Mouse (Mus musculus) lung, postnatal 10 days (tissue): ENCODE measurements around the gene Crat.
"Not testable (repeated sequence)": the region's sequence is repeated elsewhere in the genome, so short reads cannot be mapped to it uniquely, and the experiment has no call there.

Experiments
- DNase-seq: peaks from one replicate; pipeline ENCODE4 v3.0.0; 2021

The Crat gene

GRCm38 (mm10) chr2:30440211-30440700, 24.6 kb upstream of the Crat start:
- peak; percentile 34 for DNase-seq

DNA sequence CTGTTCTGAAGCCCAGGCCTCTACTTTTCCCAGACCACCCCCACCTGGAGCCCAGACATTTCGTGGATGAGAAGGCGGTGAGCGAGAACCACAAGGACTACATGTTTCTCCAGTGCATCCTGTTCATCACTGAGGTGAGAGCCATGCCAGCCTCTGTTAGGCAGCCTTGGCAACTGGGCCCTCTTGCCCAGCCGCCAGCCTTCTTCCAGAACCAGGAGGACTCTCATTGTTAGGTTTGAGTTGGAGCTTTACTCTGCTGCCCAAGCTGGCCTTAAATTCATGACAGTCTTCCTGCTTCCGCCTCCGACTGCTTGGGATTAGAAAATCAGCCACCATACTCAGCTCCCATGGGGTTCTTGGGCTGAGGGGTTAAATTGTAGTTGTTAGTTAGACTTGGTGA, 24.0 kb upstream of the Crat start:
- DNase-seq, result no peak

DNA sequence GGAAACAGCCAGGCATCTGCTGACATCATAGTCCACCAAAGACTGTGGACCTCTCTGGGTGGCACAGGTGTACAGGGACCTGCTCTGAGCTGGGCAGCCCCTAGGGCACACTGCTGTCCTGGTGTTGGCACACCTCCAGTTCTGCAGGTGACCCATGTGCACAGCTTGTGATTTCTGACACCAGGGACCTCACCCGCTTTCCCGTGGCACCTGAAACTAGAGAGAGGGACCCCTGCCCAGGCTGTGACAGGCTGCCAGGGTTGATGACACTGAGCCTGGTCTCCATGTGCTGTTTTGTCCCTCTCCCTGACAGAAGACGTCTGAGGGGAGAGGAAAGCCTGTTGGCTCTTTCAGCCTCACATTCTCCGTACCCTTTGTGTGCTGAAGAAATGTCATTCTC, 22.2 kb upstream of the Crat start:
- no peak for DNase-seq

- no peak for DNase-seq
Measured at GRCm38 (mm10) chr2:30436809-30437208, 21.2 kb upstream of the Crat start.

- peak; percentile 81 for DNase-seq
Measured at GRCm38 (mm10) chr2:30436156-30436545, 20.5 kb upstream of the Crat start.

GRCm38 (mm10) chr2:30435326-30436155, 19.9 kb upstream of the Crat start:
- peak; percentile 83 for DNase-seq

GRCm38 (mm10) chr2:30429156-30429555, 13.5 kb upstream of the Crat start:
- DNase-seq, result peak; percentile 61

DNA sequence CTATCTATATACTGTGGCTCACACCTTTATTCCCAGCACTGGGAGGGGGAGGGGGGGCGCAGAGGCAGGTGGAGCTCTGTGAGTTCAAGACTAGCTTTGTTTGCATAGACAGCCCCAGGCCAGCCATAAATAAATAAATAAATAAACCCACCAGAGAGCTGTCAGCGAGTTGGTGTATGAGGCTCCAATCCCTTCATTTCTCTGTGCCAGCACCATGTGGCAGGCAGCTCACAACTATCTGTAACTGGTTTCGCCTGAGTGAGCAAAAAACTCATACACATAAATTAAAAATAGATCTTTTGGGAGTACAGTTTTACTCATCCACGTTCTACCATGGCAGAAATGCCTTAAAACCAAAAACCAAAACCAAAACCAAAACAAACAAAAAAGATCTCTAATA, 5.8 kb upstream of the Crat start:
- no peak for DNase-seq

DNA sequence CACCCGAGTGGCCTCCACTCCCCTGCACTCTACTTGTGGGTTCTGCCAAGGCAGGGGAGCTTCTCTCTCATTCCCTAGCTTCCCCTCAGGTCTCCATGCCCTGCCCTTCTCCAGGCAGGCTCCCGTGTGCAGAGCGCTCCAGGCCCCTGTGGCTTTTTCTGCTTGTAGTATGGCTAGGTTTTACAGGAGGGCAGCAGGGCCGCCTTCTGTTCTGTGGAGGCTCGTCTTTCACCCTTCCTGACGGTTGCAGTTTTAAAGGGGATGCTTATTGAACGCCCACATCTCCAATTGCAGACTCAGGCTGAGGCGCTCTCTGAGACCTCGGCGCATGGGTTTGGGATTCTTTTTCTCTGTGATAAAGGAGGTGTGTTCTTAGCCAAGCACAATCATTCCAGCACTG, 3.5 kb upstream of the Crat start:
- no peak for DNase-seq

DNA sequence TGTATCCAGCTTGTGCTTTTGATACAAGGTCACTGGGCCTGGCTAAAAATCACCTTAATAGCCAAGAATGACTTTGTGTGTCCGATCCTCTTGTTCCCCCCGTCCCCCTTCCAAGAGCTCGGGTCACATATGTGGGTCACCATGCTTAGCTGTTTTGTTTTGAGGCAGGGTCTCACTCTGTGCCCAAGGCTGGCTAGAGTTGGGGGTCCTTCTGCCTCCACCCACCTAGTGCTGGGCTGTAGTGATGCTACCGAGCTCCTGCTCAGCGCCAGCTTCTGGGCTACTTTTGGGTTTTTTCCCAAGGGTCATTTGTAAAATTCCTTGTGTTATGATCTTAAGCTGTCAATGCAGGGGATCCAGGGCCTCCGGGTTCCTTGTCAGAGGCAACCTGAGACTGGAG, 2.6 kb upstream of the Crat start:
- DNase-seq, result no peak

DNA sequence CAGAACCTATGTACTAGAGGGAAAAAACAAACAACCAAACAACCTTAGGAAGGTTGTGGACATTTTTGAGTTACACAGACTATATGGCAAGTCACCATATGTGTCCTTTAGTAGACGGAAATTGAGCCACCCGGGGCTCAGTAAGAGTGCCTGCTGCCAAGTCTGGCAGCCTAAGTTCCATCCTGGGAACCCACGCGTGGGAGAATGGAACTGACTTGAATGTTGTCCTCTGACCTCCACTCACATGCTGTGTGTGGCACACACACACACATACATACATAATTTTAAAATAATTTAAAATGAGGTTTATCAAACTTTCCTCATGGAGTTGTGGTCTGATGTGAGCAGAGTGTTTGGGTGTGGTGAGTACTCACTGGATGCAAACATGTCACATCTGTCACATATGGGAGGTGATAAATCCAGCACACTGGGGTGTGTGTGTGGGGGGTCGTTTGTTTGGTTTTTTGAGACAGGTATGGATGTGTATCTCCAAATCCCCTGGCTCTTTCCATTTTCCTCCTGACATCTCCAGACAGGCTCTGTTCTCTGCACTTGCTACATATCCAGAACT, 2.1 kb upstream of the Crat start:
- no peak for DNase-seq

- DNase-seq, result not testable (repeated sequence)
Measured at GRCm38 (mm10) chr2:30417154-30417553, 1.5 kb upstream of the Crat start.

DNA sequence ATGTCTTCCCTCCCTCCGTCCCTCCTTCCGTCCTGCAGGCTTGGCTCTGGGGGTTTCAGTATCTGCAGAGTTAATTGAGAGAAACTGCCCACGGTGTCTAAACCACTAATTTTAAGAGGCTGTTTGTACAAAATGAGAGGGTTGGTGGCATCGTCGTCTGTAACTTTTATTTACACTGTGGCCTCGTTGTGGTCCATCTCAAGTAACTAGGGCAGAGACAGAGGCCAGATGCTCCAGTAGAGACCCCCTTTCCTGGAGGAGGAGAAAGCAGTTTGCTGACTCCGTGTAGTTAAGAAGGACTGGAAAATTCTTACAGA, 994 bp upstream of the Crat start:
- no peak for DNase-seq

- peak; percentile 94 for DNase-seq
Measured at GRCm38 (mm10) chr2:30415936-30416648, 479 bp upstream of the Crat start, which contains the start of gene Ptpa. Gene Ptpa, plus strand, starts transcription at chr2:30416039.

- no peak for DNase-seq
Measured at GRCm38 (mm10) chr2:30414681-30415080, 932 bp downstream of the Crat start.

DNA sequence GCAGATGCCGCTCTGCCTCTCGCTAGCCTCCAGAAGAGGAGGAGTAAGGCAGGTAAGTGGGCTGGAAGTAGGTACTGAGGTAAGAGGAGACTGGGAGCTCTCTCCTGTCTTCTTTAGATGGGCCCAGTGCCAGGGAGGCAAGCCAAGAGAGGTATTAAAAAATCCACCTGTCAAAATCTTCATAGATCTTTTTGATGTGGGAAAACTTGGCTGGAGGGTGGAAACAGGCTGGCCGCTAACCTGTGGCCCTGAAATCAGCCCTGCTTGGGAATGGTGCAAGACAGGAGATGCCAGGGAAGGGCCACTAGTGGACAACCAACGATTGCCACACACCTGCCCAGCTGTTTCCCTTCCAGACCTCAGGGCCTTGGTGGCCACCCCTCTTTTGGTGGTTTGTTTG, 1.5 kb downstream of the Crat start:
- DNase-seq, result no peak

DNA sequence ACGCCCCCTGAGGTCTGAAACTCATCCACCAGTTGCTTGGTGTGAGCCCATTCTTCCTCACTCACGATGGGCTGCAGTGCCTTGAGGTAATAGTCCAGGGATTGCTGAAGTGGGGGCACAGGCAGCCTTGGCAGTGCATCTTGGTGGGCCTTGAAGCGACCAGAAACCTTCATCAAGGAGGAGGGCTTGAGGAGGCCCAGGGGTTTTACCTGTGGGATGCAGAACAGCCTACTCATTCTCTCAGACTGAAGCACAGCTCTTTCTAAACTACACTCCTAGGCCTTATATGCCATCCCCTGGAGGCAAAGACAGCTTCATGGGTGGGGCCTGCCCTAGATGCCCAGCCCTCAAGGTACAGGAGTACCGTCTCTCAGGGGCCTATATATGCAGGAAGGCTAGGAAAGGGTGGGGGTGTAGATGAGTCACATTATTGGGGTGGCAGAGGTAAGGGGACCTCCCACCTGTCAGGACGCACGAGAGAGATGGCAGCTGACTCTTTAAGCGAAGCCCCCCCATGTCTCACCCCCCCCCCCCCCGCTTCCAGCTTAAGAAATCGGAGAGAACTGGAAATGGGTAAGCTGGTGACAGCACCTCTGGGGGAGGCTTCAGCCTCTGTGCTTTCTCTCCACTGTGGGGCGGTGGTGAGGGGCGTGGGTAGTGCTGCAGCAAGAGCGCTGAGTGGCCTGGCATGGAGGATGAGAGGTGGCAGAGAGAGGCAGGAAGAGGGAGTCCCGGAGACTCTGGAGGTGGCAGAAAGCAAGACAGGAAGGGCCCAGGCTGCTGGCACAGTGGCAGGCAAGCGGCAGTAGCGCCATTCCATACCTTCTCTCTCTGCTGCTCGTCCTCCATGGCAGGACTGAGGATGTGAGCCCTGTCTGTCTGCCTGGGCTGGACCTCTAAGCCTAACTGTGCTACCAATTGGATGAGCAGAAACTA, 2.3 kb downstream of the Crat start:
- no peak for DNase-seq

DNA sequence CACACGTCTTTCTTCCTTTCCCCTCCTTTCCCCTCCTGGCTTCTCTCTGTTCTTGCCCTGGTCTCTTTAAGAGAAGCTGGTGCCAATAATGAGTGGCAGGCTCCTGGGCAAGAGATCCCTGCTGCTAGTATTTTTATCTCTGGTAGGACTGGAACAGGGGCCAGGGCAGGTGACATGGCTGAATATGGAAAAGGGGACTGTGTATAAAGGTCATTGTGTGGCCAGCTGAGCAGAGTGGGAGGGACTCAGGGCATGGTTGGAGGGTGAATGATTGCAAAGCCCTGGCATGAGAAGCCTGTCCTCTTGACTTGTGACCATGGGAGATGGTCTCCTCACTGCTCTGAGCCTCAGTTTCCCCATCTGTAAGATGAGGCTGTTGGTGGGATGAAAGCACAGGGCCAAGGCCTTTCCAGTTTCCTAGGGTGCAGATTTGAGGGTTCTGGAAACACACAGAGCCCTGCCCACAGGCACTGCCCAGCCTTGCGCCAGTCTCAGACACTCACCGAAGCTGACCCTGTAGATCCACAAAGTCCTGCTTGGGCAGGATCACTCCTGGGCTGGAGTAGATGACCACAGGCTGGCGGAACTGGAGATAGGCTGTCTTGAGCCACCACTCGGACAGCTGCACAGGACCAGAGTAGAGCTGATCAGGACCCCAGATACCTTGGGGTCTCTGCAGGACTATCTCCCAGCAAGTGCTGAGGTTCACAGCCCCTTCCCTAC, 6.0 kb downstream of the Crat start:
- DNase-seq, result no peak

GRCm38 (mm10) chr2:30408452-30409100, 7.0 kb downstream of the Crat start:
- DNase-seq, result no peak

DNA sequence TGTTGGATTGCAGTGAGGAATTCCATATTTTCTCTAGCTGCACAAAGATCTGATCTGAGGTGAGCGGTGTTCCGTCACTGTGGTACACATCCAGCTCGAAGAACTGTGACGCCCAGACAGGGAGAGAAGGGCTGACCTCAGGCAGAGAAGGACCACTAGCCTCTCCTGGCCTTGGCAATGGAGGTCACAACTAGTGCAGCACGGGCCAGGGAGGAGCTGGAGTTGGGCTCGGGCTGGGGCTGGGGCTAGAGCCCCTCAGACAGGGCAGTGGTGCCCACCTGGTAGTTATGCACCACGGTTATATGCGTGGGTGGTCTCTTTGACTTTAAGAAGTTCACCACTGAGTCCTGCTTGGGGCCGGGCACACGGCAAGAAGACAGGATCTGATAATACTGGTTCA, 7.8 kb downstream of the Crat start:
- no peak for DNase-seq

GRCm38 (mm10) chr2:30407221-30407620, 8.4 kb downstream of the Crat start:
- no peak for DNase-seq

- peak; percentile 37 for DNase-seq
Measured at GRCm38 (mm10) chr2:30403870-30404269, 11.7 kb downstream of the Crat start.
